Mouse (Mus musculus): Measurements from ENCODE around the gene Kcnn4. TPM values are rescaled to one million over a fixed set of nuclear protein-coding genes. Genes with fewer than 3 reads are reported as not detected.
A peak's percentile ranks its signal among the peaks of the same experiment; 100 is the strongest.

Gene Kcnn4
- polyA plus RNA-seq, 1 experiment from 2014 or later: 2.0 TPM

DNA sequence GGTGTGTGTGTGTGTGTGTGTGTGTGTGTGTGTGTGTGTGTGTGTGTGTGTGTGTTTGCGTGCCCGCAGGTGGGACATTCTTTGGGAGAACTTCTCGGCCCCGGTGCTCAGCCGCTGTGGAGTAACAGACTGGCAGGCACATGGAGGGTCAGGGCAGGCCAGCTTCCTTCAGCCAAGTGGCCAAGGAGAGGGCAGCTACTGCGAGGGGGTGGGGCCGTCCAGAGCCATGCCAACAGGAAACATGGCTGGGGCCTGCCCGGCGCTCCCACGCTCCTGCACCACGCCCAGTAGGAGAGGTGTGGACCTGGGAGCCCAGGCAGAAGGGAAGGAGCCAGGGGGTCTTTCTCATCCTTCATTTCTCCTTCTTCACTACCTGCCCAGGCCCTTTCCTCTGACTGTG lies 2.2 kb downstream of the Kcnn4 start:
- no peak overlapping the region for H3K27ac ChIP-seq (ENCODE audit: low read depth, low read length)
- peaks cover 6% of the 10 kb centered on the region; the same call in 1 of the 2 replicates for H3K4me1 ChIP-seq (ENCODE audit: control insufficient read depth, insufficient read depth, low read length)
- no peaks in the 10 kb centered on the region for H3K36me3 ChIP-seq (ENCODE audit: control insufficient read depth, insufficient read depth, low read length)
- WGBS: 86% methylated on average over 11 of the region's 11 CpGs
- H3K9me3 ChIP-seq (ENCODE audit: control insufficient read depth, low read length): no peaks in the 10 kb centered on the region
- ATAC-seq (ENCODE audit: low read depth): no peak
- no peak overlapping the region for H3K9ac ChIP-seq (replicated peaks; ENCODE audit: low read depth, low read length)
- peaks cover 3% of the 10 kb centered on the region; the same call in 1 of the 2 replicates for H3K27me3 ChIP-seq (ENCODE audit: control insufficient read depth, insufficient read depth, low read length)
- no peak overlapping the region for H3K4me2 ChIP-seq (ENCODE audit: low read depth, low read length)
- H3K4me3 ChIP-seq (ENCODE audit: low read depth, low read length): no peak overlapping the region

DNA sequence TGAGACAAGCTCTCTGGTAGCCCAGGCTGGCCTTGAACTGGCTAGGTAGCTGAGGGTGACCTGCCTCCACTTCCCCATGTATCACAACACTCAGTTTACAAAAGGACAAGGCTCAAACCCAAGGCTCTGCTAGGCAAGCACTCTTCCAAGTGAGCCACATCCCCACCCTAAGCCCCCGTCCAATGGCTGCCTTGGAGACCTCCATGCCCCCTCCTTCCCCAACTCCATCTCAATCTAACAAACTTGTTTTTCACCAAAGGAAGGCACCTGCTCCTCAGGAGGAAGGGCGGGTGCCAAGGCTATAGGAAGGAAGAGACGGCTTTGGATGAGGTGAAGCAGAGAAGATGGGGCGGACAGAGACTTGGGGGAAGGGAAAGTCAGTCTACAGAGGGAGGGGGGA lies 2.7 kb downstream of the Kcnn4 start:
- Histone ChIP-seq H3K9ac (replicated peaks; ENCODE audit: low read depth, low read length) (no peak overlapping the region), H3K9me3 (ENCODE audit: control insufficient read depth, low read length) (no peaks in the 10 kb centered on the region), H3K4me1 (ENCODE audit: control insufficient read depth, insufficient read depth, low read length) (peaks cover 8% of the 10 kb centered on the region; the same call in 1 of the 2 replicates), H3K36me3 (ENCODE audit: control insufficient read depth, insufficient read depth, low read length) (no peaks in the 10 kb centered on the region), H3K27ac (ENCODE audit: low read depth, low read length) (peak overlapping the region; percentile 75; the same call in 1 of the 2 replicates), H3K4me2 (ENCODE audit: low read depth, low read length) (no peak overlapping the region), H3K4me3 (ENCODE audit: low read depth, low read length) (no peak overlapping the region), H3K27me3 (ENCODE audit: control insufficient read depth, insufficient read depth, low read length) (peaks cover 4% of the 10 kb centered on the region; the same call in 1 of the 2 replicates)
- no peak for ATAC-seq (ENCODE audit: low read depth)
- 72% methylated on average over 4 of the region's 4 CpGs for WGBS

GRCm38 (mm10) chr7:24373538-24374379 lies 3.7 kb downstream of the Kcnn4 start:
- ATAC-seq (ENCODE audit: low read depth): peak; percentile 63
- H3K27me3 ChIP-seq (ENCODE audit: control insufficient read depth, insufficient read depth, low read length): peaks cover 4% of the 10 kb centered on the region; the same call in 1 of the 2 replicates
- H3K27ac ChIP-seq (ENCODE audit: low read depth, low read length): peak overlapping the region; percentile 75
- peaks cover 8% of the 10 kb centered on the region; the same call in 1 of the 2 replicates for H3K4me1 ChIP-seq (ENCODE audit: control insufficient read depth, insufficient read depth, low read length)
- no peaks in the 10 kb centered on the region for H3K36me3 ChIP-seq (ENCODE audit: control insufficient read depth, insufficient read depth, low read length)
- WGBS: 30% methylated on average over 18 of the region's 20 CpGs
- no peaks in the 10 kb centered on the region for H3K9me3 ChIP-seq (ENCODE audit: control insufficient read depth, low read length)
- H3K4me3 ChIP-seq (ENCODE audit: low read depth, low read length): no peak overlapping the region
- no peak overlapping the region for H3K9ac ChIP-seq (replicated peaks; ENCODE audit: low read depth, low read length)
- peak overlapping the region; percentile 16; the same call in 1 of the 2 replicates for H3K4me2 ChIP-seq (ENCODE audit: low read depth, low read length)

DNA sequence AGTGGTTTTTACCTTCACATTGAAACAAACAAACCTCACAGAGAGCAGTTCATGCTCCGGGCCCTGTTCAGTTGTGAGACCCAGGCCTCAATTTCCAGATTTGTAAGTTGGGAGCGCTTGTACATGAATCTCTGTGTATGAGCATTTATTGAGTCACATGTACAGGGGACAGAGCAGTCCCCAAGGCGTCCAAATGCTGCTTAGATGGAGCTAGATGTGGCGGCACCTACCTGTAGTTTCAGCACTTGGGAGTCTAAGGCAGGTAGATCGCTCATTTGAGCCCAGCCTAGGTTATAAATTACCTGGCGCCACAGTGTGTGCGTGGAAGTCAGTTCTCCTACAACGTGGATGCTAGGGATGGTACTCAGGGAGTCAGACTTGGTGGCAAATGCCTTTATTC lies 6.4 kb downstream of the Kcnn4 start:
- ATAC-seq (ENCODE audit: low read depth): no peak
- Histone ChIP-seq H3K9me3 (ENCODE audit: control insufficient read depth, low read length) (no peaks in the 10 kb centered on the region), H3K36me3 (ENCODE audit: control insufficient read depth, insufficient read depth, low read length) (no peaks in the 10 kb centered on the region), H3K27me3 (ENCODE audit: control insufficient read depth, insufficient read depth, low read length) (peaks cover 4% of the 10 kb centered on the region; the same call in 1 of the 2 replicates), H3K4me2 (ENCODE audit: low read depth, low read length) (no peak overlapping the region), H3K4me3 (ENCODE audit: low read depth, low read length) (no peak overlapping the region), H3K4me1 (ENCODE audit: control insufficient read depth, insufficient read depth, low read length) (peaks cover 8% of the 10 kb centered on the region; the same call in 1 of the 2 replicates), H3K27ac (ENCODE audit: low read depth, low read length) (no peak overlapping the region), H3K9ac (replicated peaks; ENCODE audit: low read depth, low read length) (no peak overlapping the region)
- 90% methylated on average over 8 of the region's 8 CpGs for WGBS

GRCm38 (mm10) chr7:24377091-24377865 lies 7.2 kb downstream of the Kcnn4 start:
- no peaks in the 10 kb centered on the region for H3K9me3 ChIP-seq (ENCODE audit: control insufficient read depth, low read length)
- H3K36me3 ChIP-seq (ENCODE audit: control insufficient read depth, insufficient read depth, low read length): no peaks in the 10 kb centered on the region
- H3K27ac ChIP-seq (ENCODE audit: low read depth, low read length): 0 out of 2 replicates have a peak overlapping the region, but pooled peaks have one; percentile 44
- H3K4me2 ChIP-seq (ENCODE audit: low read depth, low read length): peak overlapping the region; percentile 38
- WGBS: 8% methylated on average over 45 of the region's 49 CpGs
- peaks cover 8% of the 10 kb centered on the region; the same call in 1 of the 2 replicates for H3K4me1 ChIP-seq (ENCODE audit: control insufficient read depth, insufficient read depth, low read length)
- 0 out of 2 replicates have a peak overlapping the region, but pooled peaks have one; percentile 28 for H3K9ac ChIP-seq (replicated peaks; ENCODE audit: low read depth, low read length)
- peak; percentile 41; the same call in 1 of the 2 replicates for ATAC-seq (ENCODE audit: low read depth)
- peaks cover 4% of the 10 kb centered on the region; the same call in 1 of the 2 replicates for H3K27me3 ChIP-seq (ENCODE audit: control insufficient read depth, insufficient read depth, low read length)
- peak overlapping the region; percentile 17; the same call in 1 of the 2 replicates for H3K4me3 ChIP-seq (ENCODE audit: low read depth, low read length)

- Histone ChIP-seq H3K4me3 (ENCODE audit: low read depth, low read length) (no peak overlapping the region), H3K36me3 (ENCODE audit: control insufficient read depth, insufficient read depth, low read length) (no peaks in the 10 kb centered on the region), H3K4me2 (ENCODE audit: low read depth, low read length) (no peak overlapping the region), H3K9ac (replicated peaks; ENCODE audit: low read depth, low read length) (no peak overlapping the region), H3K4me1 (ENCODE audit: control insufficient read depth, insufficient read depth, low read length) (peaks cover 8% of the 10 kb centered on the region; the same call in 1 of the 2 replicates), H3K27ac (ENCODE audit: low read depth, low read length) (no peak overlapping the region), H3K27me3 (ENCODE audit: control insufficient read depth, insufficient read depth, low read length) (peaks cover 4% of the 10 kb centered on the region; the same call in 1 of the 2 replicates), H3K9me3 (ENCODE audit: control insufficient read depth, low read length) (no peaks in the 10 kb centered on the region)
- ATAC-seq (ENCODE audit: low read depth): no peak
- 70% methylated on average over 10 of the region's 10 CpGs for WGBS
Measured at GRCm38 (mm10) chr7:24378049-24378701, 8.1 kb downstream of the Kcnn4 start.

- Histone ChIP-seq H3K36me3 (ENCODE audit: control insufficient read depth, insufficient read depth, low read length) (no peaks in the 10 kb centered on the region), H3K4me1 (ENCODE audit: control insufficient read depth, insufficient read depth, low read length) (peaks cover 8% of the 10 kb centered on the region; the same call in 1 of the 2 replicates), H3K27ac (ENCODE audit: low read depth, low read length) (no peak overlapping the region), H3K4me2 (ENCODE audit: low read depth, low read length) (no peak overlapping the region), H3K4me3 (ENCODE audit: low read depth, low read length) (no peak overlapping the region), H3K27me3 (ENCODE audit: control insufficient read depth, insufficient read depth, low read length) (peaks cover 4% of the 10 kb centered on the region; the same call in 1 of the 2 replicates), H3K9ac (replicated peaks; ENCODE audit: low read depth, low read length) (no peak overlapping the region), H3K9me3 (ENCODE audit: control insufficient read depth, low read length) (no peaks in the 10 kb centered on the region)
- 55% methylated on average over 7 of the region's 7 CpGs for WGBS
- no peak for ATAC-seq (ENCODE audit: low read depth)
Measured at GRCm38 (mm10) chr7:24379934-24380333, 9.9 kb downstream of the Kcnn4 start.

- Histone ChIP-seq H3K4me3 (ENCODE audit: low read depth, low read length) (no peak overlapping the region), H3K4me2 (ENCODE audit: low read depth, low read length) (no peak overlapping the region), H3K4me1 (ENCODE audit: control insufficient read depth, insufficient read depth, low read length) (peaks cover 8% of the 10 kb centered on the region; the same call in 1 of the 2 replicates), H3K9ac (replicated peaks; ENCODE audit: low read depth, low read length) (no peak overlapping the region), H3K36me3 (ENCODE audit: control insufficient read depth, insufficient read depth, low read length) (no peaks in the 10 kb centered on the region), H3K27me3 (ENCODE audit: control insufficient read depth, insufficient read depth, low read length) (peaks cover 4% of the 10 kb centered on the region; the same call in 1 of the 2 replicates), H3K27ac (ENCODE audit: low read depth, low read length) (no peak overlapping the region), H3K9me3 (ENCODE audit: control insufficient read depth, low read length) (no peaks in the 10 kb centered on the region)
- no peak for ATAC-seq (ENCODE audit: low read depth)
- 75% methylated on average over 2 of the region's 2 CpGs for WGBS
Measured at GRCm38 (mm10) chr7:24380370-24380769, 10.3 kb downstream of the Kcnn4 start.
